Mouse (Mus musculus) bone marrow macrophage, adult 2 months (primary cell): ENCODE data around the gene Gucy2c.

Experiments
- CTCF ChIP-seq: IDR thresholded peaks from 2 replicates; pipeline ENCODE4 v1.5.1; 2012; ENCODE audit warnings: low read depth, mild to moderate bottlenecking, low read length, moderate library complexity
- POLR2A ChIP-seq: IDR thresholded peaks from 2 replicates; pipeline ENCODE4 v1.6.1; 2012; ENCODE audit warnings: mild to moderate bottlenecking, low read depth, low read length, borderline replicate concordance

GRCm38 (mm10) chr6:136808631-136809046, 27.1 kb upstream of the Gucy2c start:
- TF ChIP-seq CTCF (no peak), POLR2A (no peak)
